Mouse (Mus musculus) stomach, postnatal 0 days (tissue): ENCODE measurements around the gene Vax1. TPM values are rescaled to one million over a fixed set of nuclear protein-coding genes. Genes with fewer than 3 reads are reported as not detected.

ENCODE experiments used
- ATAC-seq: fragments of 200-750 bp; cut with Nextera tagmentation; 2 replicates; pipeline ENCODE4 v1.8.0; 2017; ENCODE audit not compliant: low FRiP score, low TSS enrichment
- DNase-seq: peaks from one replicate; pipeline ENCODE4 v3.0.0-alpha.2; 2016; ENCODE audit warnings: low spot score
- H3K27ac ChIP-seq: fragments of 300-500 bp; sonication (generic); replicated peaks from 2 replicates; pipeline ENCODE4 v1.5.1; 2014; ENCODE audit warnings: mild to moderate bottlenecking, control low read depth
- H3K27me3 ChIP-seq: fragments of 300-500 bp; sonication (generic); 2 replicates; pipeline ENCODE4 v1.6.1; 2014; ENCODE audit warnings: low read length; ENCODE audit not compliant: control insufficient read depth, insufficient read depth
- H3K36me3 ChIP-seq: fragments of 300-500 bp; sonication (generic); 2 replicates; pipeline ENCODE4 v1.6.1; 2014; ENCODE audit warnings: low read length, mixed read lengths; ENCODE audit not compliant: control insufficient read depth, insufficient read depth
- H3K4me1 ChIP-seq: fragments of 300-500 bp; sonication (generic); replicated peaks from 2 replicates; pipeline ENCODE4 v1.6.1; 2014; ENCODE audit warnings: antibody characterized with exemption; ENCODE audit not compliant: control insufficient read depth, insufficient read depth
- H3K4me2 ChIP-seq: fragments of 300-500 bp; sonication (generic); replicated peaks from 2 replicates; pipeline ENCODE4 v1.6.1; 2014; ENCODE audit warnings: low read depth, mild to moderate bottlenecking, control low read depth, moderate library complexity
- H3K4me3 ChIP-seq: fragments of 300-500 bp; sonication (generic); 2 replicates; pipeline ENCODE4 v1.5.1; 2014; ENCODE audit warnings: low read depth, low read length, control low read depth
- H3K9ac ChIP-seq: fragments of 300-500 bp; sonication (generic); 2 replicates; pipeline ENCODE4 v1.6.1; 2014; ENCODE audit warnings: mild to moderate bottlenecking, low read length, control low read depth, mixed read lengths
- H3K9me3 ChIP-seq: fragments of 300-500 bp; sonication (generic); 2 replicates; pipeline ENCODE4 v1.6.1; 2016; ENCODE audit warnings: low read length; ENCODE audit not compliant: control insufficient read depth
- CTCF ChIP-seq: IDR thresholded peaks from 2 replicates; pipeline ENCODE4 v1.5.1; 2016; ENCODE audit warnings: antibody characterized with exemption, low read depth, mild to moderate bottlenecking, moderate library complexity
- EP300 ChIP-seq: optimal IDR thresholded peaks from 2 replicates; pipeline ENCODE3; 2016; ENCODE audit warnings: antibody characterized with exemption
- WGBS: fragments of 180-500 bp; shearing (Covaris S2); extraction: QIAGEN DNeasy Blood & Tissue Kit; methylation state at CpG from one replicate; pipeline ENCODE4 v1.1.7; 2014; 5-methylcytosine and 5-hydroxymethylcytosine counted together
- polyA plus RNA-seq: library from polyadenylated mRNA; unstranded; fragments of >200 nt; fragmentation: Nextera tagmentation; extraction: Ambion mirVana; gene quantifications from 2 replicates; pipeline ENCODE4 v1.2.1, GENCODE M21; 2015

Gene Vax1
- polyA plus RNA-seq, 1 experiment from 2014 or later: not detected

DNA sequence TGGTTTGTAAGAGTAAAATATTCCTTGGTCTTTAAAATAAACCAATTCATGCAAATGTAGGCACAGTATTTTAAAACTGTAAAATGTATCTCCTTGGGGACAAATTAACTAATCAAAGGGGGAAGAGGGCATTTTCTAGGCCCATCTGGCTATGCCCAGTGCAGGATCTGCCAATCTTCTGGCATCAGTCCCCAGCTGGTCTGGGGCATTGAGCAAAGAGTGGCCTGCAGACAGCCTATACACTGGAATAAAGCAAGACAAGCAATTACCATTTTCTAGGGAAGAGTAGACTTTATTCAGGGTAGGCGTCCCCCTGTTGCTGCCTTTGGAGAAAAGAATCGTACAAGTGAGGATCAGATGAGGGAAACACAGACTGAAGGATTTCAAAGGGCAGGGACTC, 40.2 kb downstream of the Vax1 start:
- ATAC-seq (no peak), DNase-seq (no peak)
- TF ChIP-seq EP300 (no peak), CTCF (no peak)
- Histone ChIP-seq H3K9ac (no peak overlapping the region), H3K27ac (no peak overlapping the region), H3K4me3 (no peak overlapping the region), H3K4me1 (no peaks in the 10 kb centered on the region), H3K27me3 (no peaks in the 10 kb centered on the region), H3K4me2 (no peak overlapping the region), H3K9me3 (no peaks in the 10 kb centered on the region), H3K36me3 (no peaks in the 10 kb centered on the region)
- WGBS: 83% methylated on average over 2 of the region's 2 CpGs

DNA sequence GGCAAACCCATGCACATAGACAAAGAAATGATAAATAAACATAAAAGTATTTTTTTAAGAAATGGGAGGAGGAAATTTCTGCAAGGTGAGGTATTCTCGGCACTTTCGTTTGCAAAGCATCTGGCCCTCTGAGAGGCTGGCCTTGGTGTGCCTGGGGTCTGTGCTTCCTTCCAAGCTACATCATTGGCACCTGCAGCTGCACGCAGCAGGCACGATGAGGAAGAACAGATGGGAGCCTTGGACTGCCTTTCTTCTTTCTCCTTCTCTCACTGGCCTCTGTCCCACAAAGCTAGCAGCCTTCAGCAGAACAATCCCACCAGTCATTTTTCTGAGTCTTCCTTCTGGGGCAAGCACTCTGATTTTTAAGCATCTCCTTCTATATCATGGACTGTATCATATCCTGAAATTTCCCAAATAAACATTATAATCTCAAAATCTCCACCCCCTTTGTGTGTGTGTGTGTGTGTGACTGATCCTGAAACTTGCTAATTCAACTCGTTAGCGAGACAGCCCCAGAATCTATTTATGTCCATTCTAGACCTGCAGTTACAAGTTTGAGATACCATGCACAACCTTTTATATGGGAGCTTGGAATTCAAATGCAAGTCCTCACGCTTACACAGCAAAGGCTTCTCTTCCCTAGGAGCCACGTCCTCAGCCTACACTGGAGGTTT, 41.2 kb downstream of the Vax1 start:
- H3K9me3 ChIP-seq: no peaks in the 10 kb centered on the region
- ATAC-seq: no peak
- no peak overlapping the region for H3K9ac ChIP-seq
- H3K36me3 ChIP-seq: no peaks in the 10 kb centered on the region
- TF ChIP-seq CTCF: no peak
- no peak for TF ChIP-seq EP300
- H3K27me3 ChIP-seq: no peaks in the 10 kb centered on the region
- no peak overlapping the region for H3K27ac ChIP-seq
- H3K4me1 ChIP-seq: no peaks in the 10 kb centered on the region
- no peak overlapping the region for H3K4me2 ChIP-seq
- H3K4me3 ChIP-seq: no peak overlapping the region
- no peak for DNase-seq
- WGBS: 65% methylated on average over 8 of the region's 8 CpGs

GRCm38 (mm10) chr19:59127424-59127823, 42.4 kb downstream of the Vax1 start:
- H3K9ac ChIP-seq: no peak overlapping the region
- TF ChIP-seq EP300 (no peak), CTCF (no peak)
- no peaks in the 10 kb centered on the region for H3K36me3 ChIP-seq
- no peak overlapping the region for H3K4me3 ChIP-seq
- H3K27me3 ChIP-seq: no peaks in the 10 kb centered on the region
- no peaks in the 10 kb centered on the region for H3K9me3 ChIP-seq
- ATAC-seq: no peak
- 84% methylated on average over 3 of the region's 3 CpGs for WGBS
- no peak overlapping the region for H3K27ac ChIP-seq
- H3K4me2 ChIP-seq: no peak overlapping the region
- DNase-seq: no peak
- H3K4me1 ChIP-seq: no peaks in the 10 kb centered on the region

Other genes starting within 250 kb of the Vax1 start
- 0.06 and 0.13 TPM in 2 replicates for gene Eno4, start 226.6 kb downstream of the Vax1 start, polyA plus RNA-seq
- gene Hspa12a, start 226.4 kb downstream of the Vax1 start, polyA plus RNA-seq: 1.7 and 2.5 TPM in 2 replicates
- 13.4 and 14.6 TPM in 2 replicates for gene Shtn1, start 94.0 kb downstream of the Vax1 start, polyA plus RNA-seq
- 0.04 TPM in 1 of 2 replicates, not detected in the other for gene Kcnk18, start 49.2 kb upstream of the Vax1 start, polyA plus RNA-seq
- gene Slc18a2, start 90.8 kb upstream of the Vax1 start, polyA plus RNA-seq: 4.6 and 5.1 TPM in 2 replicates
- 13.0 and 25.1 TPM in 2 replicates for gene Rps12-ps3, start 152.2 kb upstream of the Vax1 start, polyA plus RNA-seq
- gene Pdzd8, start 175.7 kb upstream of the Vax1 start, polyA plus RNA-seq: 4.4 and 4.8 TPM in 2 replicates